9 mouse cellular contexts compared by ENCODE assay signal in the genomic region with DNA sequence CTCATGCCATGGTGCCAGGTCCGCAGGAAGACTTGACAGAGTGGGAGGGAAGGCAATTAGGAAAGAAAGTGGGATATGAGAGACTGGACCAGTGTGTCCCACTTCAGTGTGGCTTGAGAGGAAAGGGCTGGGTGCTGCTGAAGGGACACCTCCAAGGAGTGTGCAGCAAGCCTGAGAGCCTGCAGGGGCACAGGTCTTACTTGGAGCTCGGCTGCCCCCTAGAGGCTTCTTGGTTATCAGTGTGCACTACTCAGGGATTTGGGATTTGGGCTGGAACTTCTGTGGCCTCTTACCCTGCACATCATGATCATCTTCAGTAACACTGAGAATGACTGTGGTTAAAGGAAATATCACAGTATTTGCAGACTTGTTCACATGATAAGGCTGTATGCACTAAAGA.
A peak's percentile ranks its signal among the peaks of the same experiment; 100 is the strongest.
DNase-seq lines count a peak whose midpoint lies in the region; ATAC-seq lines count a peak whose summit lies in the region.
"Had no signal": no experiment of that assay in that cellular context is flagged by ENCODE, and none has a peak within 500 bp of the region (broad histone marks: within the 10 kb centered on the region; RNA-seq: fewer than 3 reads in every experiment).

No protein-coding gene starts in this region.

- WGBS in hindbrain, embryonic 15.5 days: 41% methylated on average over 2 of the region's 2 CpGs

- H3K9me3 ChIP-seq in hindbrain, embryonic 15.5 days: no peaks in the 10 kb centered on the region

- no peaks in the 10 kb centered on the region for H3K36me3 ChIP-seq in hindbrain, embryonic 15.5 days

- no peak overlapping the region for H3K9ac ChIP-seq in hindbrain, embryonic 15.5 days

- H3K4me2 ChIP-seq in hindbrain, embryonic 15.5 days: no peak overlapping the region

- no peak overlapping the region for H3K27ac ChIP-seq in hindbrain, embryonic 15.5 days (replicated peaks)
- H3K27ac ChIP-seq: macrophage had no signal

- no peaks in the 10 kb centered on the region for H3K27me3 ChIP-seq in hindbrain, embryonic 15.5 days

- DNase-seq in R1 (ENCODE audit: low read depth, low spot score): peak; percentile 73
- DNase-seq in cerebellum, postnatal 10 days: peak; percentile 96 to 98
- DNase-seq in frontal cortex, postnatal 10 days (ENCODE audit: low spot score in 2 of 2): peak; percentile 53 to 83
- DNase-seq in layer of hippocampus, postnatal 25 days (ENCODE audit: extremely low spot score in 1 of 2, low spot score in 1 of 2): peak; percentile 82 to 97
- peak; percentile 87 for DNase-seq in right cerebral cortex, postnatal 25 days
- peak; percentile 63 to 66 for DNase-seq in urinary bladder, postnatal 36 days (ENCODE audit: low spot score in 2 of 2)

- H3K4me1 ChIP-seq in hindbrain, embryonic 15.5 days (replicated peaks): no peaks in the 10 kb centered on the region

- no peak overlapping the region for H3K4me3 ChIP-seq in hindbrain, embryonic 15.5 days

- peak; percentile 77; the same call in 1 of the 2 replicates for ATAC-seq in hindbrain, embryonic 15.5 days (ENCODE audit: low FRiP score, low read depth)
- peak; percentile 86 for ATAC-seq in megakaryocyte progenitor cell, adult 5-6 weeks (replicated peaks; ENCODE audit: poor library complexity)
